Mouse (Mus musculus) mouse trophoblast stem cell (cell line): ENCODE results near the gene Chpt1.
"Not testable (repeated sequence)": the region's sequence is repeated elsewhere in the genome, so short reads cannot be mapped to it uniquely, and the experiment has no call there.

Experiments
- in situ Hi-C, 2 experiments: fragments of 300-500 bp; cut with MseI, MboI; formaldehyde crosslinking; loops; 2 replicates in 1 of 2; 3 replicates in 1 of 2; pipeline ENCODE4 v1.15.1; 2025

Gene Chpt1

DNA sequence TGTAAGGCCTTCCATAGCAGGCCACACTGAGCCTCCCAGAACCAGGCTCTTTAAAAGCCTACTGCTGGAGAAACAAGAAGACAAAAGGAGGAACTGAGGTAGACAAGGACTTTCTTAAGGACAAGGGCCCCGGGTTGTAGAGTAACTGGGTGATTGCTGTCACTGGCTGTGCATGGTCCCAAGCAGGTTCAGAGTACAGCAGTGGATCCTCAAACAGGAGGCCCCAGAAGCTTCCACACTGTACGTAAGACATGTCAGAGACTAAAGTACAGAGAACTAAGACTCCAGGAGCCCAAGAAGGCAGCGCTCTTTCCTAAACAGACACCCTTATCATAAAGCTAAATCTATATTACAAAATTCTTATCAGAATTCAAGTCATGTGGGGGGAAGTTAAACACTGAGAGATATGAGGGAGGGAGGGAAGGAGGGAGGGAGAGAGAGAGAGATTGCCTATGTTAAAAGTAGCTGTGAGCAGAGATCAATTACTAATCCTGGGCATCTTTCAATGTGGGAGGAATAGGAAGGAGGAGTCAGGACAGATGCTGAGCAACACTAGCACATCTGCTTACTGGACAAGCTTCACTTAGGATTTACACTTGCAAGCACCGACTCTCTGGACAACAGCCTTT lies 8.8 kb downstream of the Chpt1 start:
- in situ Hi-C loops: no loop called here

DNA sequence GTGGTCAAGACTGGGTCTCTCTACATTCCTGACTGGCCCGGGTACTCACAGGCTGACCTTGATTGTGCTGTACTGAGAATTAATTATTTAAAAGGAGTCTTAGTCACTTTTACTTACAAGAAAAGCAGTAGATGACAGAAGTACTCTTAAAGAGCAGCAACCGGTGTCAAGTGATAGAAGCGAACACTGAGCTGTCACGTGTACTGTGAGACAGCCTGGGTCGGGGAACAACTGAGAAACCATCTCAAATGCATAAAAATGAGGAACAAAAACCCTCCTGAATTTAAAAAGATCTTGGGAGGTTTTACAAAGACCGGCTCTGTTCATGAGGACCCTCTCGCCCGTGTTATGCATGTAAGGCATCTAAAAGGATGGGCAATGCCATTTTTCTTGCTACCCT lies 11.2 kb downstream of the Chpt1 start:
- in situ Hi-C loops: no loop called here

- in situ Hi-C loops: no loop called here
These were observed 12.2 kb downstream of the Chpt1 start for GRCm38 (mm10) chr10:88491632-88492031.

DNA sequence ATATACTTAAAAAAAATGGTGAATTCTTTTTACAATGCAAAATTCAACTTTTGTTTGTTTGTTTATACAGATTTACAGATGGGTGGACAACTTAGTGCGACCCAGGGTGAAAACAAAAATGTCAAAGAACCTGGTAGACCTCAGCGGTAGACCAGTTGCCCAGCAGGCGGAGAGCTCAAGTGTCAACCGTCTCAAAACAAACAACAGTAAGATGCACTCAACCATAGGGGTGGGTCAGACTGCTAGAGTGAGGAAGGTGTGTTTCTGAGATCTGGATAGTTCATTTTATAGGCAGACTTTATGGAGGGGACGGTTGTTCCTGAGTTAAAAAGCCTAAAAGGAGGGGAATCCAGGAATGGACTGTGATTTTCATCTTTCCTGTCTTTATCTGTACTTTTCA lies 15.2 kb downstream of the Chpt1 start:
- in situ Hi-C loops: no loop called here

GRCm38 (mm10) chr10:88482866-88483265 lies 21.0 kb downstream of the Chpt1 start:
- in situ Hi-C loops: not testable (repeated sequence)

DNA sequence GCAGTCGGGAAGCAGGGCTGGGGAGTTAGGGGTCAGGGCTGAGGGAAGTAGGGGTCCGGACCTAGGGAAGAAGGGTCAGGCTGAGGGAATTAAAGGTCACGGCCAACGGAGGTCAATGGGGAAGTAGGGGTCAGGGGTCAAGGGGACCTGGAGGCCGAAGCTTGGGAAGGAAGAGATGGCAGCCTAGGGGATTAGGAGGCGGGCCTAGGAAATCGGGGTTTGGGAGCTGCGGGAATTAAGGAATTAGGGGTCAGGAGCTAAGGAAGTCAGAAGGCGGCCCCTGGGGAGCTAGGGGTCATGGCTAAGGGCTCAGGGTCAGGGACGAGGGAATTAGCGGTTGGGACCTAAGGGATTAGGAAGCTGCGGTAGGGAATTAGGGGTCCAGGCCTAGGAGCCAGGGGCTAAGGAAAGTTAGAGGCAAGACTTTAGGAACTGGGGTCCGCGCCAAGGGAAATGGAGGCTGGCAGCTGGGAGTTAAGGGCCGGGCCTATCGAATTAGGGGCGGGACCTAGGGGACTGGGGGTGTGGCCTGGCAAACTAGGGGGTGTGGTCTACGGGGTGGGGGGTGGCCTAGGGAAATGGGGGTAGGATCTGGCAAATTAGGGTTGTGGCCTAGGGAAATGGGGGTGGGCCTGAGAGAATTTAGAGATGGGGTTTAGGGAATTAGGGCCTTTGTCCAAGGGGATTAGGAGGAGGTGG lies 43.6 kb downstream of the Chpt1 start:
- in situ Hi-C loops: no loop called here

DNA sequence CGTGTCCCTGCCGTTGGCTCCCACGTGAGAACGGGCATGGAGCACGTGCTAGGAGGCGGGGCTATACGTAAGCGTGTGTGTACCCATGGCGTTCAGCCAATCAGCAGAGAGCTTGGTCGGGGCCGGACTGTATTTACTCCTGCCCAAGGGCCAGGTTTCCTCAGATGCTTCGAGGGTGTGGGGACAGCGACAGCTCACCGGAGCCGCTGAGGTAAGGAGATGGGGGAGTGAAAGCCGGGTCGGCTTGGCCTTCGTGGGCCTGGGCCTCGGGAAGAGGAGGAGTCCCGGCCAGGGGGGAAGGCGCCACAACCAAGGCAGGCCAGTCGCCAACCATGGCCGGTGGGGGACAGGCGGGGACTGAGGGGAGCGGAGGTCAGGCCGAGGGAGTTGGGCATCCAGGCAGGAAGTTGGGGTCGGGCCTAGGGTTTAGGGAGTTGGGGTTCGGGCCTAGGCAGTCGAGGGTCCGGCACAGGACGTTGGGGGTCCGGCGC lies 44.3 kb downstream of the Chpt1 start, which contains the start of gene Sycp3:
Sycp3 (plus strand) TSS at position 68 of the 491 bp plus-strand sequence.
- in situ Hi-C loops: no loop called here

DNA sequence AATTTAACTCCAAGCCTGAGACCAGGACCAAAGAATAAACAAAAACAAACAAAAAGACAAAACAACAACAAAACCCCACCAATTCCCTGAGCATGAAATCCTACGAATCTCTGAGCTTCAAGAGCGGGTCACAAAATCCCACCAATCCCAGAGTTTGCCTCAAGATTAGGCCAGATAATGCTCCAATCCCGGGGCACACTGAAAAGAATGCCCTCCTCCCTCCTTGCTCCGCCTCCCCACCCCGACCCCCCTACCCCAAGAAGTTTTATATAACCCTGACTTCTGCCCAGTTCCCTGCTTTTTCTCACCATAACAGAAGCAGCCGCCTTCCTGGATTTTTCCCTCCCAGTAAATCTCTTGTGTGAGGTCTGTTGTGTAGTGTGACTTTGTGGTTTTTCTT lies 46.1 kb downstream of the Chpt1 start:
- in situ Hi-C loops: no loop called here

DNA sequence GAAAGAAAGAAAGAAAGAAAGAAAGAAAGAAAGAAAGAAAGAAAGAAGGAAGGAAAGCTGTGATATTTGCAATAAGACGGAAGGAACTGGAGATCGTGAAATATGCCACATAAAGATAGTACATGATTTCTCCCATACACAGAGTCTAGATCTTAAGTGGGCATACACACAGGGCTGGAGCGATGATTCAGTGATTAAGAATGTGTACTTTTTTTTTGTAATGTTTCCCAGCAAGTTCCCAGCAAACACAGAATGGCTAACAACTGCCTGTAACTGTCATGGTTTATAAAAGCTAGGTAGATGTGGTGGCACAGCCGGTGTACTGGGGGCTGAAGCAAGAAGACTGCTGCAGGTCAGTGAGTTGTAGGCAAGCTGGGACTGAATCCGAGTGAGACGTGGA lies 51.9 kb downstream of the Chpt1 start:
- in situ Hi-C loops: no loop called here

DNA sequence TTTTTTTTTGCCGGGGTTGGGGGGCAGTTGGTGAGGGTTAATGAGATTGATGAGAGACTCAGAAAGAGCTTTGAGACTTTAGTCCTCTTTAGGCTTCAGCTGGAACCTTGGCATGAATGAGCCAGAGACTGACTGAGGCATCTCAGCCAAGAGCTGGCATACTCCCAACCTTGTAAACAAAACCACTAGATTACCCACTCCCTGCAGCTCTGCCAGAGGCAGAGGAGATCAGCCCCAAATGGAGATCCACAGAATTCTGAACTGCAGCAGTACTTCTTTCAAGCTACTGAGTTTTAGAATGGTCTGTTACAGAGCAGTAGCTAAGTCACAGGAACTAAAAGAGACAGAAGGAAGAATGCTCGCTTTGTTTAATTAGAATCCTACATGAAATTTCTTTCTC lies 52.7 kb downstream of the Chpt1 start:
- in situ Hi-C loops: no loop called here

- in situ Hi-C loops: no loop called here
These were observed 62.6 kb downstream of the Chpt1 start for GRCm38 (mm10) chr10:88441224-88441623.

GRCm38 (mm10) chr10:88427998-88428397 lies 75.9 kb downstream of the Chpt1 start:
- in situ Hi-C loops: loop anchor here in 1 of 2 experiments (5.0 kb wide), 1 partner anchor 51 kb away; the partner anchor contains the start of genes Dram1 and Gnptab

- in situ Hi-C loops: loop anchor here in 1 of 2 experiments (5.0 kb wide), 1 partner anchor 50 kb away; the partner anchor contains the start of genes Dram1 and Gnptab
These were observed 77.0 kb downstream of the Chpt1 start for GRCm38 (mm10) chr10:88426896-88427295.

- in situ Hi-C loops: loop anchor here in 1 of 2 experiments (5.0 kb wide), 1 partner anchor 49 kb away; the partner anchor contains the start of genes Dram1 and Gnptab
These were observed 77.6 kb downstream of the Chpt1 start for GRCm38 (mm10) chr10:88426158-88426816.

GRCm38 (mm10) chr10:88420655-88421435 lies 83.0 kb downstream of the Chpt1 start:
- in situ Hi-C loops: loop anchor here in 1 of 2 experiments (5.0 kb wide), 1 partner anchor 39 kb away; no protein-coding TSS in a partner anchor

- in situ Hi-C loops: loop anchor here in 1 of 2 experiments (5.0 kb wide), 1 partner anchor 38 kb away; no protein-coding TSS in a partner anchor
These were observed 83.7 kb downstream of the Chpt1 start for GRCm38 (mm10) chr10:88420141-88420541.

- in situ Hi-C loops: no loop called here
These were observed 86.2 kb downstream of the Chpt1 start for GRCm38 (mm10) chr10:88417686-88418085.

- in situ Hi-C loops: no loop called here
These were observed 91.4 kb downstream of the Chpt1 start for GRCm38 (mm10) chr10:88412290-88412995.

DNA sequence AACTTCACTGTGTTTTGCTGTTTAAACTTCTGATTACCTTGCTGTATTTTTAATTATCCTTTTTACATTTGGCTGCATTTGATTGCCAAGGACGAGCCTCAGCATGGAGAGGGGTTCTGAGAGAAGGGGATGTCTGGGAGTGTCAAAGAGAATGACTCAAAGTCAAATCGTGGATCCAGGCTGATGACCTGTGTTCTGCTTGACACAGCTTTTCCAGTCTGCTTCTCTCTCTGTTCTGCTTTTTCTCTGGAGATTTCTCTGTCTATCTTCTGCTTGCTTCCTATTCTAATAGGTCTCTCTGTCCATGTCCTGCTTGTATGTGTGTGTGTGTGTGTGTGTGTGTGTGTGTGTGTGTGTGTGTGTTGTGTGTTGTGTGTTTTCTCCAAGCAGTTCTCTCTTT lies 94.1 kb downstream of the Chpt1 start:
- in situ Hi-C loops: no loop called here

DNA sequence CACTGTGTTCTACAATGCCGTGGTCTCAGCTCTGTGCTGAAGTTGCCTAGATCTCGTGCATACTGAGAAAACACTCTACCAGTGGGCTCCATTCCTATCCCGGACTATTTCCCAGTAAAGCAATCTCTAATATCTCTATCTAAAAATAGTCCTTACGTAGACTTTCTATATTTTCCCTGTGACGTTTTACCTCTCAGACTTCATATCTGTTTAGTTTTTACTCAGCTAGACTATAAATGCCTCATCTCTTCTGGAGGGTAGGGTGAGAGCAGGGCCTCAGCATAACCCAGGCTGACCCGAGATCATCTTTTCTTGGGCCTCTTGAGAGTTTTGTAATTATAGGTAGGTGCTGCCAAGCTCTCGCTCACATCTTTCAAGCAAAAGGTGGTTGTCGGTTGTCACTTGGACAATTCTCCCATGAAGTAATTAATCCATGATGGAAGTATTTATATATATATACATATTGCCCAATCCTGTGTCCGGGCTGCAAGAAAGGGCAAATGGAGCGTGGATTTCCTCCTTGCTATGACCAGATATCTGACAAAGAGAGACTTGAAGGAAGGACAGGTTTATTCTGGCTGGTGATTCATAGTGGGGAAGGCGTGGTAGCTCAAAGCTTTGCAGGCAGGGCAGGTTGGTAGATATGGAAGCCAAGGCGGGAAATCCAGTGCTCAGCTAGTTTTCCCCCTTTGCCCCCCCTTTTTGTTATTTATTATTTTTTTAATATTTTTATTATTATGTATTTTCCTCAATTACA lies 95.8 kb downstream of the Chpt1 start:
- in situ Hi-C loops: no loop called here
